Mouse (Mus musculus): Measurements from ENCODE around the gene Slain1.
"Not testable (repeated sequence)": the region's sequence is repeated elsewhere in the genome, so short reads cannot be mapped to it uniquely, and the experiment has no call there.

Slain1 gene

GRCm38 (mm10) chr14:103720637-103721355 is 70.8 kb downstream of the Slain1 start:
- DNase-seq (ENCODE audit: low spot score in 2 of 2): peak in 1 of 2 experiments; percentile 25

DNA sequence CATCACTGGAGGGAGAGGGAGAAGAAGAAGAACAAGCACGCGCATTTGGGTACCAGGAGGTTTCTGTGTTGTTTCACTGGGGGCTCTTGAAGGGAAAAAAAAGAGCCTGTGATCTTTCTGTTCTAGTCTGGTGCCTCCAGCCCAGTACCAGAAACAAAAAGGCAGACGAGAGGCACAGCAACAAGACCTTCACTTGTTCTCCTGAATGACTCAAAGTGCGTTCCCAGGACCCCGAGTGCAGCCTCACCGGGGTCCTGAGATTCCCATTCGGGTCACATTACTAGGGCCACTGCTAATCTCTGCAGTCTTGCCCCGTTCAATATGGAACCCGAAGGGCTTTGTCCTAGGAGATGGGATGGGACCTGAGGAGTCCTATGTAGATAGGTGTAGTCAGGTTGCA is 73.3 kb downstream of the Slain1 start:
- no peak for DNase-seq (ENCODE audit: low spot score in 2 of 2)

- no peak for DNase-seq (ENCODE audit: low spot score in 2 of 2)
Measured at GRCm38 (mm10) chr14:103723841-103724240, 73.8 kb downstream of the Slain1 start.

- no peak for DNase-seq (ENCODE audit: low spot score in 2 of 2)
Measured at GRCm38 (mm10) chr14:103728506-103728905, 78.5 kb downstream of the Slain1 start.

- no peak for DNase-seq (ENCODE audit: low spot score in 2 of 2)
Measured at GRCm38 (mm10) chr14:103728951-103729725, 79.1 kb downstream of the Slain1 start.

- DNase-seq (ENCODE audit: low spot score in 2 of 2): no peak
Measured at GRCm38 (mm10) chr14:103729760-103730367, 79.8 kb downstream of the Slain1 start.

GRCm38 (mm10) chr14:103732626-103733025 is 82.6 kb downstream of the Slain1 start:
- DNase-seq (ENCODE audit: low spot score in 2 of 2): no peak

- no peak for DNase-seq (ENCODE audit: low spot score in 2 of 2)
Measured at GRCm38 (mm10) chr14:103741216-103741615, 91.2 kb downstream of the Slain1 start.

DNA sequence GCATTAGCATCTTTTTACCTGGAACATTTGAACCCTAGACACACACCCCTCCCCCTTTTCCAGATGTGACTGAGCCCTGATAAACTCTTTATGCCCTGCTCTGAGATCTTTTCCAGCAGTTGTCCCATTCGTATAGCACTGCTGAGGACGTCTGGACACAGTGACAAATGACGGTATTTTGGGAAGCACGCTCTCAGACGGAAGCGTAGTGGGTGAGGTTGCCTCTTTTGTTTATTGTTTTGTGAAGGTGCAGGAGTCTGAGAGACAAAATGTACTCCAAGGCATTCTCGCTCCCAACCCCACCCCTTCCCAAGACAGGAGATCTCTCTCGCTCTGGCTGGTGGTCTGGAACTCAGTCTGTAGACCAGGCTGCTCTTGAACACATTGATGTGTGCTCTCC is 92.1 kb downstream of the Slain1 start:
- no peak for DNase-seq (ENCODE audit: low spot score in 2 of 2)

DNA sequence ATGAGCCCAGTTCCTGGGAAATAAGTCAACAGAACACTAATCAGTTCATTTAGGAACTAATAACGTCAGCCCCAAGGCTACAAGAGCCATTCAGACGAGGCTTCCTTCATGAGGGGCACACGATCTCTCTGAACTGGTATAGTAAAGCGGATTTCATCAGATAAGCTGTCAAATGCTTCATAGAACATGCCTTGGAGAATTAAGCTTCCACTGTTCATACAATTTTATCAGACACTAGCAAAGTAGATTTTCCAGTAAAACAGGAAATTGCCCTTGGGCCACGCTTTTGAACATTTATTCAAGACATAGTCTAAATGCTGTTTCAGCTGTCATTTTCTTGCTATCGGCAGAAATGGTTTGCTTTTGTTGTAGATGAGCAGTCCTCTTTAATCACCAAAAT is 97.3 kb downstream of the Slain1 start:
- no peak for DNase-seq (ENCODE audit: low spot score in 2 of 2)

- not testable (repeated sequence) for DNase-seq (ENCODE audit: low spot score in 2 of 2)
Measured at GRCm38 (mm10) chr14:103750638-103751037, 100.6 kb downstream of the Slain1 start.

DNA sequence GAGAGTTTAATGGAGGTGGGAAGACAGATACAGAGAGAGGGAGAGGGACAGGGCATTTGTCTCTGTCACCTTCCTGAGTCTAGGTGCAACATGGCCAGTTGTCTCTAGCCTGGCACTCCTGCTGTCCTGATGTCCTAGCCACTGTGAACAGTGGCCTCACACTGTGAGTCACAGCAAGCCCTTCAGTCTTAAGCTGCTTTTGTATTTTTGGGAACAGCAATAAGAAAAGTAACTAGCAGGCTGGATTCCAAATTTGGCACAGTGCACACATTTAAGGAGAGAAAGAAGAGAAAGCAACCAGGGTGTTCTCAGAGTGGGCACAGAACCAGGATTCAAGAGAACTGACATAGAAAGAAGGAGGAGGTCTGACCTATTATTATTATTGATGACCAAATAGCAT is 101.4 kb downstream of the Slain1 start:
- no peak for DNase-seq (ENCODE audit: low spot score in 2 of 2)

DNA sequence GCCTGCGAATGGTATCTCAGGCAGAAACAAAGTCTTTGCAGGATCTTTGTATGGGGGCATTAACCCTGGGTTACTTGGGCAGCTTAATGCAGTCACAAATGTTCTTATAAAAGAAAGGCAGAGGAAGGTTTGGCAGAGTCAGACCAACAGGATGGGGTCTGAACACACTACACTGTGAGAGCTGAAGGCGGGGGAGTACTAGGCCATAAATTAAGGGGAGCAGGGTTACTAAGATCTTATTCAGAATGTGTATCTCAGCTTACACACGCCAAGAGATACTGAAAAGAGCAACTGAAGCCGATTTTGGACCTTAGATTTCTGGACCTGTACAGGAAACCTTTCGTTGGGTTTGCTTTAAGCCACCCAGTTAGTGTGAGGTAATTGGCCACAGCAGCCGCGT is 102.7 kb downstream of the Slain1 start:
- no peak for DNase-seq (ENCODE audit: low spot score in 2 of 2)

DNA sequence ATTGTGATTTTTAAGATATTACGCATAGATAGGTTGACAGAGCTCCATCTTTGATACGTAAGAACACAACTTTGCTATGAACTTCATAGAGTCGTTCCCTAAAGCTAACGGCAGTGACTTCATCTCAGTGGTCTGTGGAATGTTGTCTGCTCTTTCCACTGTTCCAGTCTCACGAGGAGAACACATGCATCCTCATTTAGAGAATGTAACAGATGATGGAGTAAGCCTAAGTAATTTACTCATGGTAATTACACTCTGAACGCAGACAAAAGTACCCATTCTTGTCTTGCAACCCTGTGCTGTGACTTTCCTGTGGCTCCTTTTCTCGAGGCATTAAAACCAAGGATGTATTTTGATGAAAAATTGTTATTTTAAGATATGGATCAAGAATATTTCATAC is 104.0 kb downstream of the Slain1 start:
- DNase-seq (ENCODE audit: low spot score in 2 of 2): no peak

- no peak for DNase-seq (ENCODE audit: low spot score in 2 of 2)
Measured at GRCm38 (mm10) chr14:103754465-103754864, 104.4 kb downstream of the Slain1 start.
